Mouse (Mus musculus) brain, embryonic 14.5 days (tissue): ENCODE results near the gene Tbl1xr1.

Experiments used
- CTCF ChIP-seq: fragments of 200-500 bp; IDR thresholded peaks from 2 replicates; pipeline ENCODE4 v1.5.1; 2012; ENCODE audit warnings: inconsistent platforms, mild to moderate bottlenecking, moderate library complexity, borderline replicate concordance; ENCODE audit not compliant: insufficient read depth, insufficient read length; ENCODE audit errors: extremely low read depth
- POLR2A ChIP-seq: fragments of 200-500 bp; IDR thresholded peaks from 2 replicates; pipeline ENCODE4 v1.6.1; 2012; ENCODE audit warnings: mild to moderate bottlenecking, inconsistent platforms, borderline replicate concordance; ENCODE audit not compliant: poor library complexity, insufficient read depth, insufficient read length, severe bottlenecking; ENCODE audit errors: extremely low read depth

DNA sequence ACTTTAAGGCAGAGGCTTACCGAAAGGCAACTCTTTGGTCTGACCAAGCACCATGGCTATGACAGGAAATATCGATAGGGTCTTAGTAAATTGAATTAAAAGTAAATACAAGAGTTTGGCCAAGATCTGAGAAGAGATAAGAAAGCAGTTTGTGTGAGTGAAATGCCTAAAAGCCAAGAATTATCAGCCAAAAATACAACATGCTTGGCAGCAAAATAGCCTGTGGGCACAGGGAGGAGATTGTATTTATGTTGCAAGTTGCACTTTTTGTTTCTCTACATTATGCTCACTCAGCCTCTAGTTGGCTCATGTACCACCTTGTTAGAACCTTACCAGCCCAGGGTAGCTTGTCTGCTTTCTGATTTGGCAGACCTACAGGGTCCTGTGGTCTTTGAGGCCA lies 91.4 kb downstream of the Tbl1xr1 start:
- TF ChIP-seq CTCF (no peak), POLR2A (no peak)
